Mouse (Mus musculus) frontal cortex, postnatal 25 days (tissue): Measurements from ENCODE around the gene Omp.

Experiments
- DNase-seq, 2 experiments: peaks; one replicate each; pipeline ENCODE4 v3.0.0; 2022; ENCODE audit warnings: low spot score in 2 of 2

Omp gene

DNA sequence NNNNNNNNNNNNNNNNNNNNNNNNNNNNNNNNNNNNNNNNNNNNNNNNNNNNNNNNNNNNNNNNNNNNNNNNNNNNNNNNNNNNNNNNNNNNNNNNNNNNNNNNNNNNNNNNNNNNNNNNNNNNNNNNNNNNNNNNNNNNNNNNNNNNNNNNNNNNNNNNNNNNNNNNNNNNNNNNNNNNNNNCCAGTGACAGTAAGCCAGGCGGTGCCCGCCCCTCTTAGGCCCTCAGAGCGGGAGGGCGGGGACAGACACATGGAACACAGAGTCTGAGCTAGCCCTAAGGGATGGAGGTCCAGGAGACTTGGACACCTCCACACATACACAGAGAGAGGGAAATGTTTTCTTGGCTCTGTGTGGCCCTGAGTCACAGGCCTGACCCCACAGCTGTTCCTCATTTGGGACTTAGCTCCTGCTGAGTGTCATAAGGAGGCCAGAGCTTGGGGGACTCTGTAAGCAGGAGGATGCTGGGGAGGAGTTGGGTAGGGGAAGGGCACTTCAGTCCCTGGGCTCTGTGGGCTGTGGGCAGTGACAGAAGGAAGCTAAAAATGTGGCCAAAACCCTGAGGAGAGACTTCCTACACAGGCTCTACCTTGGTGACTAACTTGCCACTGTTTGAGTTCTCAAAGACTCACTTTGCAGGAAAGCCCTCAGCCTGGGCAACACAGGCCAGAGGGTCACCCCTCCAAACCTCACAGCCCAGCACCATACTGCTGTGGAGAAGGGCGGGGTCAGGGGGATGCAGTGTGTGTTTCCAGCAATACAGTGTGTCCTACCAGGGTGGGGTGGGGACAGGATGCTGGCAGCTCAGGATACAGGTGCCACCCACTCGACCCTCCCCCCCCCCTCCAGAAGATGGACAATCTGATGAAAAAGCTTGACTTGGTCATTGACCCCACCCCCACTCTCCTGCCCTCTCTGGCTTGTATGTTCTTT is 26.1 kb upstream of the Omp start:
- no peak for DNase-seq

DNA sequence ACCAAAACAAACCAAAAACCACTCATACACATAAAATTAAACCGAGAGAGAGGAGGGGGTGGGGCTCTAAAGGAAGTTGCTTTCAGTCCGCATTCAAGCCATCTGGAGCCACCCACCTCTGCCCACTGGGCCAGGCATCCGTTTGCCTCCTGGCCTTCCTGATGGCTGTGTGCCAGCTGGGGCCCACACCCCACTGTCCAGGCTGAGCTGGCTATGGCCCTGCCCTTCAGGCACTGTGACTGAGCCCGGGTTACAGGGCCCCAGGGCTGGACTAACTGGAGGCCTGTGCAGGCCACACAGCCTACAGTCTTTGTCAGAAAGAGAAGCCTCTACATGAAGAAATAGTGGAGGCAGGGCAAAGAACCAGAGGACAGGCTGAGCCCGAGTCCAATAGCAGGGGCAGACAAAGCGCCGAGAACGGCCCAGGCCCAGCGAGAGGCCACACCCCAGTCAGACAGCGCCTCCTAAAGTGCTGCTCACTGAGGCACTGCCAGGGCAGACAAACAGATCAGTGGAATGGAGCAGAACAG is 19.8 kb upstream of the Omp start:
- DNase-seq: no peak

DNA sequence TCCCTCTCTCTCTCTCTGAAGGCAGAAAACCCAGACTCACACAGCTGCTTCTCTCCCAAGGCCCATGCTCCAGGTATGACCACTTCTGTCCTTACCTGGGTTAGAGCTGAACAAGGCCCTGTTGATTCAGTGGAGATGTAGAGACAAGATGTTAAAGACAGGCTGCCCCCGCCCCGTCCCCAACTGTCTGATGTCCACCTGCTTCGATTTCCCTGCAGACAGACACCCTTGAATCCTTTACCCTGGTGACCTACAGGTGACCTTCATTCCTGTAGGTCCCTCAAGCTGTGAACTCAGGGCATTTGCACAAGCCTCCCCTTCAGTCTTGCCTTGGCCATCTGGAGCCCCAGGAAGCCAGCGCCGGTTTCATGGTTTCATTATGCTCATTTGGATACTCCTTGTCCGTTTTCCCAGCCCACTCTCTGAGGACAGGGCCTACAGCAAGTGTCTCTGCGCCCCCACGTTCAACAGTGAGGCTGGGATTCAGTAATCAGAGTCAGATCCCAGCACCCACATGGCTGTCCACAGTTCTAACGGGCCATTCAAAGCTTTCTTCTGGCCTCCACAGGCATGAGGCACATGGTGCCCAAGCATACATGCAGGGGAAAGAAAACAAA is 19.2 kb upstream of the Omp start:
- no peak for DNase-seq

DNA sequence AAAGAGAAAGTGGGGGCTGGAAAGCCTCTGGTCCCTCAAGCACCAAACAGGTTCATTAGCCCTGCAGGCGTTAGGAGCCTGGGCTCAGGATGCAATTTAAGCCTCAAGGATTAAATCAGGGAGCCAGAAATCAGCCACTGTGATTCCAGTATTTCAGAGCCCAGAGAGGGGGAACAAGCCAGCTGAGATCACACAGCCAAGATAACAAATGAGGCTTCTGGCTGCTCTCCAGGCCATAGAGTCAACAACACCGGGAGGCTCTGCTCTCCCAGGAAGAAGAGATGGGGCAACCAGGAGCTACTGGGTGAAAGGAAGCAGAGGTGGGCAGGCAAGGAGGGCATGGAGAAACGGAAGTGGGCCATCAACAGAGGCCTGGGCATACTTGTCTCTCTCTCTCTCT is 18.4 kb upstream of the Omp start:
- no peak for DNase-seq

DNA sequence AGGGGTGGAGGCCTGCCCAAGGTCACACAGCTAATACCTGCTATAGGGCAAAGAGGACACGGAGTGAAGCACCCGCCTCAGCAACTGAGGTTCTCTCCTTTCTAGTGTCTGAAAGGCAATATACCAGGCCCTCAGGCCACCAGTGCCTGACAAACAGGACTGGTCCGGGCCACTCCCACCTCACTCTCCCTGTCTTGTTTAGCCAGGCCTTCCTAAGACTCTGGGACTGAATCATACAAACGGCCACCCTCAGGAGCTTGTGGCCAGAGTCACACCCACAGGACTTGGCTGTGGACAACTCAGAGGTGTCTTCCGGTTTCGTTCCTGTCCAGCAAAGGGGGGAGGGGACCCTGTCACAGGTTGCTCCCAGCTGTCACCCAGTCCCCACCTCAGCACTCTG is 16.9 kb upstream of the Omp start:
- no peak for DNase-seq

DNA sequence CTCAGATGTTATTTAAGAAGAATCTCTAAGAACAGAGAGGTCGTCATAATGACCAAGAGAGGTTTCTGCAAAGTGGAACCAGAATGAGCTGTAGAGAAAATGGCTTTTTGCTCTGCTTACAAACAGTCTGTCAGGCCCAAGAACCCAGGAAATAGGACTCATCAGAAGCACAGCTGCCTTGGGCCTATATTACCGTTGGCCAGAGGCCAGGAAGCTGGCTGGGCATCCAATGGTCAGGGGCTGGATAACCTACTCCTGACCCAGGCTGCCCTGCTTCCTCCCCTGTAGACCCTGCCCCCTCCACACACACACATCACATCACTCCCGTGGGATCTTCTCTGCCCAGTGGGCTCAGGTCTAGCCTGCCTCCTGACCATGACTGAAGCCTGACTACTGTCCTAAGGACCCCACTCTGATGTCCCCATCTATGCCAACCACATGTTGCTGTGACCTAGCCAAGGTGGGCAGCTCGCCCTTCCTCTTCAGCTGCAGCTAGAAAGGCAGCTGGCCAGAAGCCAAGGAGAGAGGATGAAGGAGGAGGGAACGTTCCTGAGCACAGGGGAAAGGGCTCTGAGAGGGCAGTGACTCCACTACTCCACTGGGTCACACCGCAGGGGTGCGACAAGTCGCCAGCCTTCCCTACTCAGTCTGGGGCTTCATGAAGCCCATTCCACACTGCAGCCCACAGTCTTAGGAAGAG is 14.9 kb upstream of the Omp start:
- no peak for DNase-seq

DNA sequence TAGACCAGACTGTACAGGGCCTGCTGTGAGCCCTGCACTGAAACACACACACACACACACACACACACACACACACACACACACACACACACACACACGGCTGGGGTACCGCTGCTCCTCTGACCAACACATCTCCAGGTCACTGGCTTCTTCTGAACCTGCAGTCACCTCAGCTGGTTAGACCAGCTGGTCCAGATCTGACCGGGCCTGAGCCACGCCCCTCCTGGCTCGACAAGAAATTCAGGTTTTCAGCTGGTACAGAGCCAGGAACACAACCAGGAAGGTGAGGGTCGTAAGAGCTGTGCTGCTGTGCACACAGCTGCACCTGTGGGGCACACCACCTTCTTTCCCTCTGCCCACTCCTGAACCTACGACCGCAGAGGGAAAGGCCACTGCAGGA is 13.2 kb upstream of the Omp start:
- no peak for DNase-seq

DNA sequence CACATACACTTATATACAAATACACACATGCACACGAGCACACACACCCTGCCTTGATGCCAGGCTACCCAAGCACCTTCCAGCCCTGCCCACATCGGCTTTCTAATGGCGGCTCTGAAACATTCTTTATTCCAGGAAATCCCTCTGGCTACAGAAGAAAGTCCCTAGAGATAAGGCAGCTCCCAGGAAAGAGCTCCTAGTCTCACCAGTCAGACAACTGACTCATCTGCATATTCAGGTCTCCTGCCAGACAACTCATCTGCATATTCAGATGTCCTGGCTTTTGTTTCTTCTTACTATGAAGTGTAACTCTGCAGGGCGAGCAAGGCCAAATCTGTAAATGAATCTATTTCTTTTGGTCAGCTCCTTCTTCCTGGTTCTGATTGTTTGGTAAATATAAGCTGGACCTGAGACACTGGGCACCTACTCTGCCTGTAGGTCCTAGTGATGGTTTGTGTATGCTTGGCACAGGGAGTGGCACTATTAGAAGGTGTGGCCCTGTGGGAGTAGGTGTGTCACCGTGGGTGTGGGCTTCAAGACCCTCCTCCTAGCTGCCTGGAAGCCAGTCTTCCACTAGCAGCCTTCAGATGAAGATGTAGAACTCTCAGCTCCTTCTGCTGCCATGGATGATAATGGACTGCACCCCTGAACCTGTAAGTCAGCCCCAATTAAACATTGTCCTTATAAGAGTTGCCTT is 12.5 kb upstream of the Omp start:
- no peak for DNase-seq

DNA sequence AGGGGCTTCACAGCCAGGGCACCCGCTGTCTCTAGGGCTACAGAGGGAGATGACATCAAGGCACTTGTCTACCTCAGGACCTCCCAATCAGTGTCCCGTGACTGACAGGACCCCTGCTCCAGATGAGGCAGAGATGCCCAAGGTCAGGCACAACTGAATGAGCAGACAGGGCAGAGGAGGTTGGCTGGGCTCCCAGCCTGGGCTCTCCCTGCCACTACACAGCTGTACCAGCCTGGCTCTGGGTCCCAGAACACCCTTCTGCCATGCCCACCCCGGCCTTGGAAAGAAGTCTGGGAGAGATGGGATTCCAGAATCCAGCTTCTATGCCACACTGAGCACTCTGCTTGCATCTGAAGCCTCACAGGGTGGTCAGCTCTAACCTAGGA is 11.0 kb upstream of the Omp start:
- DNase-seq: no peak

DNA sequence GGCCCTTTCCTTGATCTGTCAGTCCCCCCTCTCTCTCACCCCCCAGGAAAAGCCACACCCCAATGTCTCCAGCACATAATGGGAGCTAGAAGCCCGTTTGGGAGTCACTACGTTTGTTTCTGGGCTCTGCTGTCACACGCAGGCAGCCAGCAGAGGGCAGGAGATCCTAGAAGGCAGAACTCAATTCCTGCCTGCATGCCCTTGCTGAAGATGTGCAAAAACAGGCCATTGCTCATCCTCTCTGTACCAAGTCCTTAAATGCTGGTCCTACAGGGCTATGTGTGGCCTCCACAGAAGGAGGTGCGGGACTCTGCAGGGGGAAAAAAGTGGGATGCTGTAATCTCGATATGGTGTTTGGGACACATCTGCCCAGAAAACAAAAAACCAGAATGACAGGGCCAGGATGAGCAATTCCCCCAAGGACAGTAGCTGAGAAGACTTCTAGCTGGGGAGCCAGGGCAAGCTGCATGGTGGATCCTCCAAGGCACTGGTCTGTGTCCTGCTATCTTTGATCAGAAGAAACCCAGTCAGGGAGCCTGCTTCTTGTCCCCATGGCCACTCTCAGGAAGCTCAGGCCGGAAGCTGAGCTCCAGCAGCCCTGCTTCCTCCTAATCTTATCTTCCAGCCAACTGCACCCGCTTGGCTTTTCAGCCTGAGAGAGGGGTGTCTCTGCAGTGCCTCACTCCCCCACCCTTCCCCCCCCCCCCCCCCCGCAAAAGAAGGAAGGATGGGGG is 10.4 kb upstream of the Omp start:
- peak; percentile 47 to 51 for DNase-seq

DNA sequence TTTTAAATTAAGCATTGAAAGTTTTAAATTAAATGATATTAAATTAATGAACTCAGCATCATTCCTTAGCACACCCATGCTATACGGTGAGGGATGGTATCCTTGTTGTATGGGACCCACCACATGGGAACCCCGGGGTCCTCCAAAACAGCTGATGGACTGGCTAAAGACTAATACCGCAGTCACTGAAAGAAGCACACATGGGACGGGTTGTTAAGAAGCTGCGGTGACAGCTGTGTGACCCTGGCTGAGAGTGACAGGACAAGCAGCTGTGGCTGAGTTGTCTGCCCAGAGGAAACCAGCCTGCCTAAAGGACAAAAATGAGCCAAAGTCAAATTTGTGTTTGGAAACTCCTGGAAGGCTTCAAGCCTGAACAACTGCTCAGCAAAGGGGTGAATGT is 8.6 kb upstream of the Omp start:
- no peak for DNase-seq

DNA sequence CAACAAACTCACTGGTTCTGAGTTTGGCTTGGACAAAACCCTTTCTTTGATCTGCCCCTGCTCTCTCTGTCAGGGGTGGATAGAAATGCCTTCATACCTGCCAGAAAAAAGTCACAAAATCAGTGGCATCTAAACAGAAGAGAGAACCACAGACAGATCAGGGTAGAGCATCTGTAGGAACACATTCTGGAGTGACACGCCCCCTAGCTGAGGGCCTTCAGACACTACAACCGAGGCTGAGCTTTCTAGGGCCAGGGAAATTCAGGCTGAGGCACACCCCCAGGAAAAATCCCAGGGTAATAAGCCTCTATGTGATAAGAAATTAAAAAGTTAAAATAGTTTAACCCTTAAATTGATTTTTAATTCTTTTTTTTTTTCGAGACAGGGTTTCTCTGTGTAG is 8.0 kb upstream of the Omp start:
- DNase-seq: no peak

DNA sequence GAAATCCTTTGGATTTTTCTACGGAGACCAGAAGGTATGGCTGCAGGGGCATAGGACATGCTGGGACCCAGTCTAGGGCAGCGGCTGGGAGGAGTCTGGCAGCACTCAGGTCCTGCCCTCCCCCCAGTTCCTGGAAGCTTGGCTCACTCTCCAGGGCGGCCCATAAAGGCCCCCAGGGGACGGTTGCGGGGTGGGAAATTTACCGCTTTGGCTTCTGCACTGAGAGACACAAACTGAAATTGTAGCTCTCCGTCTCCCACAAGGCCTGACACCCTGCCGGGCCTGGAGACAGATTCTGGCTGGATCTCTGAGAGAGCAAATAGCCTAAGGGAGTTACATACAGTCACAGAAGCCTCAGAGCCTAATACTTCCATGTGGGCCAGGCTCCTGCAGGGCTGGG is 7.1 kb upstream of the Omp start:
- DNase-seq: no peak

DNA sequence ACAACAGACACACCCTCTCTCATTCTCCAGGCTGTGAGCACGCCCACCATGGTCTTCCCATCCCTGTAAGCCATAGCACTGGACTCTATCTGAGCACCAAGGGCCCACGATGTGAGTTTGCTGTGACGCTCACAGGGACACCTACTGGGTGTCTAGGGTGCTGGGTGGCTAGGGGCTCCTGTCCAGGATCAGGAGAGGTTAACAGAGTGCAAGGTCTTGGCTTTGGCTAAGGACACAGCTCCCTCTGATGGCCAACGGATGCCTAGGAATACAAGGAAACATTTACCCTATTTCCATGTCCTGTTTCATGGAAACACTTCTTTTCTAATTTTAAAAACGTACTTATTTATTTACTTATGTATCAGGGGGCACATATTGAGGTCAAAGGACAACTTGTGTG is 5.2 kb upstream of the Omp start:
- DNase-seq: no peak

DNA sequence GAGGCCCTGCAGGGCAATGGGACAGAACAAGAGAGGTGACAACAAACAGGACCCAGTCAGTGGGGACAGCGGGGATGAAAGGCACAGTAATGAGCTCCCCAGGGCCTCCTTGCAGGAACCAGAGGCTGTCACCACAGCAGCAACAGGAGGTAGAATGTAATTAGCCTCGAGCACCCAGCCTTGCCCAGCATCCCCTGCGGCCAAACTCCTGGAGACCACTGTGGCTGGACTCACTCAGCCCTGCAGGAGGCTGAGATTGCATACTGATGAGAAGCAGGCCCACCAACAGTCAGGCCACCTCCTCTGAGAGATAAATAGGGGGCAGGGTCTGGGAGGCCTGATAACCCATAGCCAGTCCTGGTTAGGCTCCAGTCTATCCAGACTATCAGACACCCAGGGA is 4.5 kb upstream of the Omp start:
- no peak for DNase-seq

DNA sequence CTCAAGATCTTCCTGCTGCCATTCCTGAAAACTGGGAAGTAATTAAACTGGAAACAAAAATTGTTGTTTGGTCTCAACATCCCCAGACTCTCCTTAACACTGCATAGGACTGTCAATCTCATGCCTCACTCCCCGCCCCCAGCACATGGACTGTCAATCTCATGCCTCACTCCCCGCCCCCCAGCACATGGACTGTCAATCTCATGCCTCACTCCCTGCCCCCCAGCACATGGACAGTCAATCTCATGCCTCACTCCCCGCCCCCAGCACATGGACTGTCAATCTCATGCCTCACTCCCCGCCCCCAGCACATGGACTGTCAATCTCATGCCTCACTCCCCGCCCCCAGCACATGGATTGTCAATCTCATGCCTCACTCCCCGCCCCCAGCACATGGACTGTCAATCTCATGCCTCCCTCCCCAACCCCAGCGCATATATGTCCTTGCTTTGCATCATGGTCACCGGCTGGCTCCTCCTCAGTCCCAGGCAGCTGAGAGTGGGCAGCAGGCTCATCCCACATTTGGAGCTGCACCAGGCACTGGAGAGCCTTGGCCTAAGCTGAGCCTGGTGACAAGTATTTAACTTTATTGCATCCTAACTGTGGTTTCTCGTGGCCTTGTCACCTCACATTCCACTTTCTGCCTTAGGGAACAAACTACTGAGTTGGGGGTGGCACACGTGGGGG is 3.6 kb upstream of the Omp start:
- DNase-seq: no peak

DNA sequence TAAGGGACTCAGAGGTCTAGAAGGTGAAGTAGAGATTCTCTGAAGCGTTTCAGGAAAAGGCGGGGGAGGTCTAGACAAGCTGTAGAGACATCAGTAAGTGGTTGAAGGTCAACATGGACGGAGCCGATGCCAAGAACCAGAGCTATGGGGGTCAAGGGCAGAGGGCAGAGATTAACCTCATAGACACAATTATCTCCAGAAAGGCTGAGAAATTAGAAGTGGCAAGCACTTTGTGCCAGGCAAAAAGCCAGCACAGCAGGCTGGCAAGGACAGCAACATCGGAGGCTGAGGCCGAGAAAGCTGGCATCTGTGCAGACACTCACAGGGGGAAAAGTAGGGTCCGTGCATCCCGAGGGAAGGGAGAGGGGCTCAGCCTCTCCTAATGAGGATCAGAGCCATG is 2.5 kb upstream of the Omp start:
- no peak for DNase-seq

DNA sequence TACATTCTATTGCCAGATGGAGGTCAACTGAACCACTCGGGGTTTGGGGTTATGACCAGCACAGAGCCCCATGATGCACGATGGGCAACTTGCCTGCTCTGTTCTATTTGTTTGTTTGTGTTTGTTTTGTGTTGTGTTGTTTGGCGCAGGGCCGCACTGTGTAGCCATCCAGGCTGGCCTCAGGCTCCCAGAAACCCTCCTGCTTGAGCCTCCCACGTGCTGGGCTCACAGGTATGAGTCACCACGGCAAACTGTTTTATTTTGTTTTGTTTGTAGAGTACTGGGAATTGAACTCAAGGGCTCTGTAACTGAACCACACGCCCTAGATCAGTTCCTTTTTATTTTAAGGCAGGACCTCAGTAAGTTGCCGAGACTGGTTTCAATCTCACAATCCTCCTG is 1.1 kb upstream of the Omp start:
- no peak for DNase-seq

DNA sequence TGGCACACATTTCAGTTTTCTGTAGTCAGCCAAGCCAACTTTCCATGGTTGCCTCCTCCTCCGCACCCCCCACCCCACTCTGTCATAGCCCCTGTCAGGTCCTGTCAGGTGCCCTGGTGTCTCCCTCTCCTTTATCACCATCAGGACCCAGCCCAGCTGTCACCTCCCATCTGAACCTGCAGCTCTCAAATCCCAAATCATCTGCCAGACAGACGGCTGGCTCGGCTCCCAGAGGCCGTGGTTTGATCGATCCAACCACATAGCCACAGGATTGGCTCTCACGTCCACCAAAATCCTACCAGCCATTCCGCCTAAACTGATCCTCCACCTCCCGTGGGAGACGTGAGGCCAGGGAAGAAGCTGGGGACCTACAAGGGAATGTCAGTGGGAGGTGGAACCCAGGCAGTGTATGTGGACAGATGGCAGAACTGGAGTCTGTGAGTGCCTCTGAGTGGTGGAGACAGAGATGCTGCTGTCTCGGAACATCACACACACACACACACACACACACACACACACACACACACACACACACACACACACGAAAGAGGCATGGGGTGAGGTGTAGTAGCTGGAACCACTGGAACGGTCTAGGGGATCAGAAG is 642 bp upstream of the Omp start:
- DNase-seq: no peak

DNA sequence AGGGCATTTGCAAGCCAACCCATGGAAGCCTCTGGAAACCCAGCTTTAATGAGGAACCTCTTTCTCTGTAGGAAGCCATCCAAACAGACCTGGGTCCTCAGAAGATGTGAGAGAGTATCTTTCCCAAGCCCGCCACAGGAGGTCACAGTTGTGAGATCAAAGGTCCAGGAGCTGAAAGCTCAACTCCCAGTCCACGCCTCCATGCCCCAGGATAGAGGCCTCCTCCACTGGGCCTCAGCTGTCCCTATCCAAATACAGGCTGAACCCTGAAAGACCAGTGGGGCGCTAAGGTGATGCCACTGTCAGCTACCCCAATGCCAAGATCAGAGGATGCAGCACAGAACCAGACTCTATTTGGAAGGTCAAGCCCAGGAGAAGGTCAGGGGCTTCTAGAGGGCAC is 2.7 kb downstream of the Omp start:
- no peak for DNase-seq
